Mouse (Mus musculus) stomach, embryonic 14.5 days (tissue): ENCODE measurements at regions not wholly inside any gene's neighbourhood (a gene's known extent, or its start where the extent isn't known, plus 50 kb on each side); places are given as distances from the start of the nearest gene placed in this dataset.

Experiments
- ATAC-seq: fragments of 200-750 bp; cut with Nextera tagmentation; 2 replicates; pipeline ENCODE4 v1.8.0; 2017; ENCODE audit warnings: low read depth, moderate TSS enrichment; ENCODE audit not compliant: insufficient number of reproducible peaks, insufficient read depth, low FRiP score
- H3K27ac ChIP-seq: fragments of 300-500 bp; sonication (generic); 2 replicates; pipeline ENCODE4 v1.5.1; 2014; ENCODE audit warnings: mild to moderate bottlenecking, low read length, moderate library complexity, mixed read lengths
- H3K27me3 ChIP-seq: fragments of 300-500 bp; sonication (generic); 2 replicates; pipeline ENCODE4 v1.6.1; 2014; ENCODE audit warnings: low read length, control low read depth, mixed read lengths; ENCODE audit not compliant: control insufficient read depth, insufficient read depth
- H3K36me3 ChIP-seq: fragments of 300-500 bp; sonication (generic); 2 replicates; pipeline ENCODE4 v1.6.1; 2014; ENCODE audit warnings: mild to moderate bottlenecking, control low read depth, low read length, moderate library complexity, mixed read lengths; ENCODE audit not compliant: control insufficient read depth, insufficient read depth
- H3K4me1 ChIP-seq: fragments of 300-500 bp; sonication (generic); 2 replicates; pipeline ENCODE4 v1.6.1; 2014; ENCODE audit warnings: low read length, control low read depth, mixed read lengths; ENCODE audit not compliant: control insufficient read depth, insufficient read depth
- H3K4me2 ChIP-seq: fragments of 300-500 bp; sonication (generic); replicated peaks from 2 replicates; pipeline ENCODE4 v1.6.1; 2014; ENCODE audit warnings: low read depth, low read length, control low read depth
- H3K4me3 ChIP-seq: fragments of 300-500 bp; sonication (generic); 2 replicates; pipeline ENCODE4 v1.5.1; 2014; ENCODE audit warnings: low read depth, low read length, control low read depth
- H3K9ac ChIP-seq: fragments of 300-500 bp; sonication (generic); replicated peaks from 2 replicates; pipeline ENCODE4 v1.6.1; 2014; ENCODE audit warnings: low read depth, mild to moderate bottlenecking, control low read depth, low read length, moderate library complexity, mixed read lengths
- H3K9me3 ChIP-seq: fragments of 300-500 bp; sonication (generic); 2 replicates; pipeline ENCODE4 v1.6.1; 2016; ENCODE audit warnings: low read depth, low read length, control low read depth; ENCODE audit not compliant: control insufficient read depth
- WGBS: fragments of 180-500 bp; shearing (Covaris S2); extraction: QIAGEN DNeasy Blood & Tissue Kit; methylation state at CpG from one replicate; pipeline ENCODE4 v1.1.7; 2014; 5-methylcytosine and 5-hydroxymethylcytosine counted together

- 0 out of 2 replicates have a peak, but pooled peaks cover 3% of the 10 kb centered on the region for H3K4me1 ChIP-seq
- no peak overlapping the region for H3K9ac ChIP-seq
- H3K27me3 ChIP-seq = no peaks in the 10 kb centered on the region
- H3K27ac ChIP-seq = no peak overlapping the region
- 35% methylated on average over 2 of the region's 2 CpGs for WGBS
- no peak for ATAC-seq
- H3K36me3 ChIP-seq = no peaks in the 10 kb centered on the region
- H3K4me3 ChIP-seq = no peak overlapping the region
- no peaks in the 10 kb centered on the region for H3K9me3 ChIP-seq
- no peak overlapping the region for H3K4me2 ChIP-seq
These were observed 64.4 kb upstream of the Tspan2 start for GRCm38 (mm10) chr3:102669951-102670350.

GRCm38 (mm10) chr3:102670557-102670956, 63.8 kb upstream of the Tspan2 start:
- 63% methylated on average over 5 of the region's 5 CpGs for WGBS
- H3K36me3 ChIP-seq = no peaks in the 10 kb centered on the region
- 0 out of 2 replicates have a peak, but pooled peaks cover 3% of the 10 kb centered on the region for H3K4me1 ChIP-seq
- H3K9ac ChIP-seq = no peak overlapping the region
- H3K4me2 ChIP-seq = no peak overlapping the region
- H3K4me3 ChIP-seq = no peak overlapping the region
- ATAC-seq = no peak
- no peaks in the 10 kb centered on the region for H3K9me3 ChIP-seq
- H3K27me3 ChIP-seq = no peaks in the 10 kb centered on the region
- H3K27ac ChIP-seq = no peak overlapping the region

GRCm38 (mm10) chr3:102670972-102671371, 63.4 kb upstream of the Tspan2 start:
- no peaks in the 10 kb centered on the region for H3K36me3 ChIP-seq
- 0 out of 2 replicates have a peak, but pooled peaks cover 3% of the 10 kb centered on the region for H3K4me1 ChIP-seq
- no peak overlapping the region for H3K4me3 ChIP-seq
- no peak overlapping the region for H3K9ac ChIP-seq
- no peak for ATAC-seq
- no peak overlapping the region for H3K27ac ChIP-seq
- 84% methylated on average over 5 of the region's 5 CpGs for WGBS
- no peaks in the 10 kb centered on the region for H3K27me3 ChIP-seq
- no peaks in the 10 kb centered on the region for H3K9me3 ChIP-seq
- H3K4me2 ChIP-seq = no peak overlapping the region

- Histone ChIP-seq H3K4me3 (no peak overlapping the region), H3K27ac (no peak overlapping the region), H3K27me3 (no peaks in the 10 kb centered on the region), H3K4me1 (0 out of 2 replicates have a peak, but pooled peaks cover 1% of the 10 kb centered on the region), H3K4me2 (no peak overlapping the region), H3K9me3 (no peaks in the 10 kb centered on the region), H3K9ac (no peak overlapping the region), H3K36me3 (no peaks in the 10 kb centered on the region)
- no peak for ATAC-seq
- WGBS = 69% methylated on average over 5 of the region's 5 CpGs
These were observed 60.8 kb upstream of the Tspan2 start for GRCm38 (mm10) chr3:102673506-102673905.

- ATAC-seq = no peak
- H3K9me3 ChIP-seq = no peaks in the 10 kb centered on the region
- H3K9ac ChIP-seq = no peak overlapping the region
- H3K27me3 ChIP-seq = no peaks in the 10 kb centered on the region
- H3K36me3 ChIP-seq = no peaks in the 10 kb centered on the region
- no peak overlapping the region for H3K4me3 ChIP-seq
- H3K4me1 ChIP-seq = 0 out of 2 replicates have a peak, but pooled peaks cover 5% of the 10 kb centered on the region
- no peak overlapping the region for H3K4me2 ChIP-seq
- no peak overlapping the region for H3K27ac ChIP-seq
- WGBS = 46% methylated on average over 2 of the region's 2 CpGs
These were observed 60.3 kb upstream of the Tspan2 start for GRCm38 (mm10) chr3:102674068-102674467.

- H3K4me1 ChIP-seq = 0 out of 2 replicates have a peak, but pooled peaks cover 5% of the 10 kb centered on the region
- H3K4me2 ChIP-seq = no peak overlapping the region
- H3K9ac ChIP-seq = no peak overlapping the region
- H3K27ac ChIP-seq = no peak overlapping the region
- H3K9me3 ChIP-seq = no peaks in the 10 kb centered on the region
- H3K36me3 ChIP-seq = no peaks in the 10 kb centered on the region
- ATAC-seq = no peak
- WGBS = 63% methylated on average over 7 of the region's 7 CpGs
- no peak overlapping the region for H3K4me3 ChIP-seq
- H3K27me3 ChIP-seq = no peaks in the 10 kb centered on the region
These were observed 57.3 kb upstream of the Tspan2 start for GRCm38 (mm10) chr3:102676946-102677534.

GRCm38 (mm10) chr3:102678516-102678915, 55.8 kb upstream of the Tspan2 start:
- Histone ChIP-seq H3K9me3 (no peaks in the 10 kb centered on the region), H3K27me3 (no peaks in the 10 kb centered on the region), H3K4me1 (peaks cover 8% of the 10 kb centered on the region; the same call in 1 of the 2 replicates), H3K4me3 (no peak overlapping the region), H3K4me2 (no peak overlapping the region), H3K9ac (no peak overlapping the region), H3K27ac (no peak overlapping the region), H3K36me3 (no peaks in the 10 kb centered on the region)
- ATAC-seq = no peak
- WGBS = 44% methylated on average over 1 of the region's 1 CpGs

GRCm38 (mm10) chr3:102682424-102682823, 51.9 kb upstream of the Tspan2 start:
- WGBS = 30% methylated on average over 8 of the region's 8 CpGs
- peak overlapping the region; percentile 49 for H3K27ac ChIP-seq

GRCm38 (mm10) chr3:102683541-102683940, 50.8 kb upstream of the Tspan2 start:
- no peak overlapping the region for H3K4me3 ChIP-seq
- H3K27me3 ChIP-seq = no peaks in the 10 kb centered on the region
- peaks cover 11% of the 10 kb centered on the region for H3K4me1 ChIP-seq
- H3K9me3 ChIP-seq = no peaks in the 10 kb centered on the region
- ATAC-seq = no peak
- H3K4me2 ChIP-seq = no peak overlapping the region
- H3K27ac ChIP-seq = 0 out of 2 replicates have a peak overlapping the region, but pooled peaks have one; percentile 3
- WGBS = 75% methylated on average over 10 of the region's 10 CpGs
- no peak overlapping the region for H3K9ac ChIP-seq
- H3K36me3 ChIP-seq = no peaks in the 10 kb centered on the region

More at GRCm38 (mm10) chr3:102682424-102682823, 51.9 kb upstream of the Tspan2 start:
- Histone ChIP-seq H3K4me2 (no peak overlapping the region), H3K27me3 (no peaks in the 10 kb centered on the region), H3K9ac (no peak overlapping the region), H3K4me1 (peaks cover 8% of the 10 kb centered on the region; the same call in 1 of the 2 replicates), H3K4me3 (no peak overlapping the region), H3K9me3 (no peaks in the 10 kb centered on the region), H3K36me3 (no peaks in the 10 kb centered on the region)
- peak; percentile 69; the same call in 1 of the 2 replicates for ATAC-seq
